Mouse (Mus musculus) liver, embryonic 14.5 days (tissue): ENCODE measurements around the gene Armh3.

Source experiments
- CTCF ChIP-seq: IDR thresholded peaks from 2 replicates; pipeline ENCODE4 v1.5.1; 2016; ENCODE audit warnings: antibody characterized with exemption, low read depth, control low read depth
- EP300 ChIP-seq: IDR thresholded peaks from 2 replicates; pipeline ENCODE4 v1.6.1; 2016; ENCODE audit warnings: antibody characterized with exemption, low read depth

- no peak for TF ChIP-seq CTCF
- TF ChIP-seq EP300: no peak
Observed at GRCm38 (mm10) chr19:45907416-45907815, 90.9 kb downstream of the Armh3 start.
